Mouse (Mus musculus) hindbrain, postnatal 0 days (tissue): ENCODE data around the gene Il1rl2. TPM values are rescaled to one million over a fixed set of nuclear protein-coding genes. Genes with fewer than 3 reads are reported as not detected.

Experiments
- ATAC-seq: fragments of 200-750 bp; cut with Nextera tagmentation; 2 replicates; pipeline ENCODE4 v1.8.0; 2017; ENCODE audit warnings: mild to moderate bottlenecking, moderate TSS enrichment, moderate library complexity
- DNase-seq: peaks from one replicate; pipeline ENCODE4 v3.0.0-alpha.2; 2015; ENCODE audit warnings: low spot score
- H3K27ac ChIP-seq: fragments of 300-500 bp; sonication (generic); 2 replicates; pipeline ENCODE4 v1.5.1; 2014; ENCODE audit warnings: mild to moderate bottlenecking
- H3K27me3 ChIP-seq: fragments of 300-500 bp; sonication (generic); 2 replicates; pipeline ENCODE4 v1.6.1; 2014; ENCODE audit warnings: low read length, mixed read lengths; ENCODE audit not compliant: insufficient read depth
- H3K36me3 ChIP-seq: fragments of 300-500 bp; sonication (generic); 2 replicates; pipeline ENCODE4 v1.6.1; 2014; ENCODE audit warnings: low read length, mixed read lengths; ENCODE audit not compliant: insufficient read depth
- H3K4me1 ChIP-seq: fragments of 300-500 bp; sonication (generic); 2 replicates; pipeline ENCODE4 v1.6.1; 2014; ENCODE audit warnings: antibody characterized with exemption, low read length, mixed read lengths; ENCODE audit not compliant: insufficient read depth
- H3K4me2 ChIP-seq: fragments of 300-500 bp; sonication (generic); 2 replicates; pipeline ENCODE4 v1.6.1; 2014; ENCODE audit warnings: low read depth, mild to moderate bottlenecking, low read length, moderate library complexity, mixed read lengths
- H3K4me3 ChIP-seq: fragments of 300-500 bp; sonication (generic); 2 replicates; pipeline ENCODE4 v1.5.1; 2014; ENCODE audit warnings: low read length
- H3K9ac ChIP-seq: fragments of 300-500 bp; sonication (generic); replicated peaks from 2 replicates; pipeline ENCODE4 v1.6.1; 2014; ENCODE audit warnings: mild to moderate bottlenecking, low read length, moderate library complexity, mixed read lengths
- H3K9me3 ChIP-seq: fragments of 300-500 bp; sonication (generic); 2 replicates; pipeline ENCODE4 v1.6.1; 2016; ENCODE audit warnings: low read length, mixed read lengths
- CTCF ChIP-seq: IDR thresholded peaks from 2 replicates; pipeline ENCODE4 v1.5.1; 2016; ENCODE audit warnings: antibody characterized with exemption, control low read depth, low read depth
- WGBS: fragments of 180-500 bp; shearing (Covaris S2); extraction: QIAGEN DNeasy Blood & Tissue Kit; methylation state at CpG from one replicate; pipeline ENCODE4 v1.1.7; 2014; 5-methylcytosine and 5-hydroxymethylcytosine counted together
- polyA plus RNA-seq: library from polyadenylated mRNA; unstranded; fragments of >200 nt; fragmentation: Nextera tagmentation; extraction: Ambion mirVana; gene quantifications from 2 replicates; pipeline ENCODE4 v1.2.1, GENCODE M21; 2015
- total RNA-seq: library from RNA; depleted of rRNA; stranded (reverse); fragments of >200 nt; gene quantifications from 2 replicates; pipeline ENCODE4 v1.2.3, GENCODE M21; 2014; rRNA removed

Il1rl2 gene
- total RNA-seq, result 0.42 and 1.3 TPM in 2 replicates
- polyA plus RNA-seq, result 0.52 and 0.76 TPM in 2 replicates

GRCm38 (mm10) chr1:40324457-40324856 lies at the start of gene Il1rl2:
TSS of gene Il1rl2 (plus strand) at chr1:40324610.
- no peak for TF ChIP-seq CTCF
- Histone ChIP-seq H3K9me3 (no peaks in the 10 kb centered on the region), H3K36me3 (no peaks in the 10 kb centered on the region), H3K4me3 (peak within 1 kb of the TSS; percentile 37), H3K27ac (no peak within 1 kb of the TSS), H3K4me2 (peak within 1 kb of the TSS; percentile 75), H3K27me3 (peaks cover 19% of the 10 kb centered on the region), H3K4me1 (peaks cover 5% of the 10 kb centered on the region; the same call in 1 of the 2 replicates), H3K9ac (peak within 1 kb of the TSS; percentile 2)
- WGBS, result 38% methylated on average over 6 of the region's 6 CpGs
- no peak for ATAC-seq
- DNase-seq, result no peak

- no peak for DNase-seq
- Histone ChIP-seq H3K9me3 (no peaks in the 10 kb centered on the region), H3K4me3 (no peak overlapping the region), H3K27ac (no peak overlapping the region), H3K27me3 (no peaks in the 10 kb centered on the region), H3K36me3 (no peaks in the 10 kb centered on the region), H3K9ac (no peak overlapping the region), H3K4me1 (no peaks in the 10 kb centered on the region), H3K4me2 (no peak overlapping the region)
- no peak for ATAC-seq
- WGBS, result 79% methylated on average over 10 of the region's 10 CpGs
- no peak for TF ChIP-seq CTCF
Observed at GRCm38 (mm10) chr1:40275285-40276013, 49.0 kb upstream of the Il1rl2 start.

GRCm38 (mm10) chr1:40277944-40278343 lies 46.5 kb upstream of the Il1rl2 start:
- H3K9me3 ChIP-seq, result no peaks in the 10 kb centered on the region
- DNase-seq (no peak), ATAC-seq (no peak)
- H3K4me2 ChIP-seq, result no peak overlapping the region
- 90% methylated on average over 4 of the region's 4 CpGs for WGBS
- H3K9ac ChIP-seq, result no peak overlapping the region
- H3K27ac ChIP-seq, result no peak overlapping the region
- no peak overlapping the region for H3K4me3 ChIP-seq
- H3K4me1 ChIP-seq, result no peaks in the 10 kb centered on the region
- no peaks in the 10 kb centered on the region for H3K36me3 ChIP-seq
- H3K27me3 ChIP-seq, result no peaks in the 10 kb centered on the region
- no peak for TF ChIP-seq CTCF

GRCm38 (mm10) chr1:40278720-40279119 lies 45.7 kb upstream of the Il1rl2 start:
- Histone ChIP-seq H3K36me3 (no peaks in the 10 kb centered on the region), H3K4me2 (no peak overlapping the region), H3K4me1 (no peaks in the 10 kb centered on the region), H3K9me3 (no peaks in the 10 kb centered on the region), H3K27me3 (no peaks in the 10 kb centered on the region), H3K9ac (no peak overlapping the region), H3K27ac (no peak overlapping the region), H3K4me3 (no peak overlapping the region)
- ATAC-seq (no peak), DNase-seq (no peak)
- WGBS, result 94% methylated on average over 2 of the region's 2 CpGs
- TF ChIP-seq CTCF, result no peak

GRCm38 (mm10) chr1:40279182-40279743 lies 45.1 kb upstream of the Il1rl2 start:
- 90% methylated on average over 11 of the region's 11 CpGs for WGBS
- H3K27me3 ChIP-seq, result no peaks in the 10 kb centered on the region
- no peak overlapping the region for H3K9ac ChIP-seq
- H3K27ac ChIP-seq, result no peak overlapping the region
- no peak overlapping the region for H3K4me3 ChIP-seq
- ATAC-seq, result no peak
- DNase-seq, result no peak
- no peaks in the 10 kb centered on the region for H3K36me3 ChIP-seq
- TF ChIP-seq CTCF, result no peak
- H3K4me2 ChIP-seq, result no peak overlapping the region
- no peaks in the 10 kb centered on the region for H3K9me3 ChIP-seq
- no peaks in the 10 kb centered on the region for H3K4me1 ChIP-seq

GRCm38 (mm10) chr1:40281950-40282349 lies 42.5 kb upstream of the Il1rl2 start:
- Histone ChIP-seq H3K4me1 (no peaks in the 10 kb centered on the region), H3K4me2 (no peak overlapping the region), H3K27me3 (no peaks in the 10 kb centered on the region), H3K4me3 (no peak overlapping the region), H3K9me3 (no peaks in the 10 kb centered on the region), H3K9ac (no peak overlapping the region), H3K27ac (no peak overlapping the region), H3K36me3 (no peaks in the 10 kb centered on the region)
- 70% methylated on average over 4 of the region's 4 CpGs for WGBS
- TF ChIP-seq CTCF, result no peak
- no peak for ATAC-seq
- DNase-seq, result no peak

- Histone ChIP-seq H3K27ac (no peak overlapping the region), H3K9me3 (no peaks in the 10 kb centered on the region), H3K27me3 (no peaks in the 10 kb centered on the region), H3K9ac (no peak overlapping the region), H3K36me3 (no peaks in the 10 kb centered on the region), H3K4me3 (no peak overlapping the region), H3K4me2 (no peak overlapping the region), H3K4me1 (no peaks in the 10 kb centered on the region)
- 69% methylated on average over 3 of the region's 3 CpGs for WGBS
- ATAC-seq (no peak), DNase-seq (peak; percentile 53)
- no peak for TF ChIP-seq CTCF
Observed at GRCm38 (mm10) chr1:40282394-40282793, 42.0 kb upstream of the Il1rl2 start.
